Mouse (Mus musculus) right cerebral cortex, postnatal 36 days (tissue): ENCODE results near the gene Cela1.

Source experiments
- DNase-seq, 2 experiments: peaks; one replicate each; pipeline ENCODE4 v3.0.0; 2022; ENCODE audit warnings: low spot score in 2 of 2, mixed read lengths in 1 of 2

The Cela1 gene

GRCm38 (mm10) chr15:100687430-100687971, at the start of gene Cela1:
TSS of gene Cela1 (minus strand) at chr15:100687921.
- no peak for DNase-seq

GRCm38 (mm10) chr15:100735953-100736300, 48.2 kb upstream of the Cela1 start:
- no peak for DNase-seq

GRCm38 (mm10) chr15:100735095-100735952, 47.6 kb upstream of the Cela1 start:
- DNase-seq: no peak

- no peak for DNase-seq
These were observed 44.9 kb upstream of the Cela1 start for GRCm38 (mm10) chr15:100732580-100732979.

- no peak for DNase-seq
These were observed 43.4 kb upstream of the Cela1 start for GRCm38 (mm10) chr15:100731081-100731480.

- no peak for DNase-seq
These were observed 41.7 kb upstream of the Cela1 start, which contains the start of gene Galnt6 for GRCm38 (mm10) chr15:100729281-100729985. TSS of gene Galnt6 (minus strand) at chr15:100729376.

- no peak for DNase-seq
These were observed 40.9 kb upstream of the Cela1 start for GRCm38 (mm10) chr15:100728586-100728985.

- no peak for DNase-seq
These were observed 40.1 kb upstream of the Cela1 start for GRCm38 (mm10) chr15:100727834-100728233.

- DNase-seq: no peak
These were observed 39.0 kb upstream of the Cela1 start for GRCm38 (mm10) chr15:100726721-100727120.

- DNase-seq: no peak
These were observed 35.8 kb upstream of the Cela1 start for GRCm38 (mm10) chr15:100723505-100723904.

GRCm38 (mm10) chr15:100722564-100722963, 34.8 kb upstream of the Cela1 start:
- DNase-seq: no peak

GRCm38 (mm10) chr15:100722026-100722425, 34.3 kb upstream of the Cela1 start:
- no peak for DNase-seq

- no peak for DNase-seq
These were observed 33.7 kb upstream of the Cela1 start for GRCm38 (mm10) chr15:100721445-100721844.

GRCm38 (mm10) chr15:100720066-100720465, 32.3 kb upstream of the Cela1 start:
- no peak for DNase-seq

- no peak for DNase-seq
These were observed 31.5 kb upstream of the Cela1 start for GRCm38 (mm10) chr15:100719217-100719616.

- DNase-seq: no peak
These were observed 30.9 kb upstream of the Cela1 start for GRCm38 (mm10) chr15:100718572-100718971.

- no peak for DNase-seq
These were observed 30.2 kb upstream of the Cela1 start for GRCm38 (mm10) chr15:100717933-100718332.

GRCm38 (mm10) chr15:100715399-100715993, 27.8 kb upstream of the Cela1 start:
- no peak for DNase-seq

- DNase-seq: no peak
These were observed 26.7 kb upstream of the Cela1 start for GRCm38 (mm10) chr15:100714470-100714869.

GRCm38 (mm10) chr15:100710838-100711237, 23.1 kb upstream of the Cela1 start:
- no peak for DNase-seq

GRCm38 (mm10) chr15:100708433-100709078, 20.8 kb upstream of the Cela1 start:
- no peak for DNase-seq

- DNase-seq: no peak
These were observed 18.5 kb upstream of the Cela1 start for GRCm38 (mm10) chr15:100706226-100706625.
